Mouse (Mus musculus): Measurements from ENCODE around the gene Rhod. TPM values are rescaled to one million over a fixed set of nuclear protein-coding genes. Genes with fewer than 3 reads are reported as not detected.
"Not testable (repeated sequence)": the region's sequence is repeated elsewhere in the genome, so short reads cannot be mapped to it uniquely, and the experiment has no call there.

The Rhod gene
- polyA plus RNA-seq, 2 experiments, result 33.8 to 44.2 TPM

DNA sequence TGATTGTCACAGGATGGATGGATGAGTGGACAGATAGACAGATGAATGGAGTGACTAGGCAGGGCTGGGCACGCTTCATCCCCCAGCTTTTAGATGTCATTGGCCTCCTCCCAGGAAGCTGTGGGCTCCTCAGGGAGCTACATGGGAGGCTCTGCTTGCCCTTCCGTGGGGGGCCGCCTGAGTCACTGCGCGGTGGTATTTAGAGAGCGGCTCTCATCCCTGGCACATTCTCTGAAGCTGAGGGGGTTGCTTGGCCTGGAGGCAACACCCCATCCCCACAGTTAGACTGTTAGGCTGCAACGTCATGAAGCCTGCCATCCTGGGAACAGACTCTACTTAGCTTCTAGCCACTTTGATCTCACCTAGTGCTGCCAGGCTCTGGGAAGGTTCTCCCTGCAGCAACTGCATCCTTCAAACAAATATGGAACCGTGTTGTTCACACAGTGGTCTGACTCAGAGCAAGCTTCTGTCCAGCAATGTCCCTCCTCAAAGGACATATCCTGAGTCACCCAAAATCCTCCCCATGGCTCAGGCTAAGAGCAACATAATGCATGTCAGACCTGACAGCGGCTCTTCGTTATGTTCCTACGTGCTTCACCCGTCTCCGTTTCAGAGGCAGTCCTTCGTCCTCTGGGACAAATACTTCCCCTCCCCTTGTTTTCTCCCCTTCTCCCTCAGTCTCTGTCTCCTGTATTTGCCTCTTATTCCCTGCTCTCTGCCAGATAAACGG, 16.0 kb upstream of the Rhod start:
- H3K4me3 ChIP-seq (replicated peaks; ENCODE audit: low read length), result no peak overlapping the region
- 79% methylated on average over 15 of the region's 15 CpGs for WGBS
- DNase-seq (ENCODE audit: low spot score) (no peak), ATAC-seq (ENCODE audit: low FRiP score, low read depth) (no peak)
- H3K9ac ChIP-seq (ENCODE audit: low read depth, low read length, severe bottlenecking), result no peak overlapping the region
- TF ChIP-seq POLR2A (IDR thresholded peaks at IDR 0.05; ENCODE audit: borderline replicate concordance, extremely low read depth, insufficient read depth, insufficient read length), result no peak
- H3K27me3 ChIP-seq (ENCODE audit: control insufficient read depth, insufficient read depth, low read length), result no peaks in the 10 kb centered on the region
- H3K27ac ChIP-seq (replicated peaks; ENCODE audit: low read depth, low read length), result no peak overlapping the region
- no peaks in the 10 kb centered on the region for H3K36me3 ChIP-seq (ENCODE audit: control insufficient read depth, insufficient read depth, low read length)
- H3K4me1 ChIP-seq (ENCODE audit: control insufficient read depth, insufficient read depth, low read length), result no peaks in the 10 kb centered on the region
- no peaks in the 10 kb centered on the region for H3K9me3 ChIP-seq (ENCODE audit: control insufficient read depth, low read length)
- H3K4me2 ChIP-seq (replicated peaks; ENCODE audit: low read depth, low read length, severe bottlenecking), result no peak overlapping the region

DNA sequence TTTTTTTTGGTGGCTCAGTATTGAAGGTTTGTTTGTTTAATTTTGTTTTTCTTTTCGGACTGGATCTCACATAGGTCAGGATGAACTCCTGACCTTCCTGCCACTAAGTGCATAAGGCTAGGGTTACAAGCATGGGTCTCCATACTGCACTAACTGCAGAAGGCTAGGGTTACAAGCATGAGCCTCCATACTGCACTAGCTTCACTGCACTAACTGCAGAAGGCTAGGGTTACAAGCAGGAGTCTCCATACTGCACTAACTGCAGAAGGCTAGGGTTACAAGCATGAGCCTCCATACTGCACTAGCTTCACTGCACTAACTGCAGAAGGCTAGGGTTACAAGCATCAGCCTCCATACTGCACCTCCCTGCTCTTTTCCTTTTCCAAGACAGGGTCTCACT, 14.8 kb upstream of the Rhod start:
- DNase-seq (ENCODE audit: low spot score); H3K4me3 ChIP-seq (replicated peaks; ENCODE audit: low read length); H3K9ac ChIP-seq (ENCODE audit: low read depth, low read length, severe bottlenecking); H3K27ac ChIP-seq (replicated peaks; ENCODE audit: low read depth, low read length); ATAC-seq (ENCODE audit: low FRiP score, low read depth); H3K4me2 ChIP-seq (replicated peaks; ENCODE audit: low read depth, low read length, severe bottlenecking); H3K9me3 ChIP-seq (ENCODE audit: control insufficient read depth, low read length); H3K36me3 ChIP-seq (ENCODE audit: control insufficient read depth, insufficient read depth, low read length); H3K4me1 ChIP-seq (ENCODE audit: control insufficient read depth, insufficient read depth, low read length); H3K27me3 ChIP-seq (ENCODE audit: control insufficient read depth, insufficient read depth, low read length): not testable (repeated sequence)
- WGBS, result 6% methylated on average over 1 of the region's 1 CpGs

GRCm38 (mm10) chr19:4452525-4452924, 13.3 kb upstream of the Rhod start:
- no peak for ATAC-seq (ENCODE audit: low FRiP score, low read depth)
- no peak overlapping the region for H3K4me2 ChIP-seq (replicated peaks; ENCODE audit: low read depth, low read length, severe bottlenecking)
- no peaks in the 10 kb centered on the region for H3K36me3 ChIP-seq (ENCODE audit: control insufficient read depth, insufficient read depth, low read length)
- DNase-seq (ENCODE audit: low spot score), result no peak
- 30% methylated on average over 4 of the region's 4 CpGs for WGBS
- H3K9ac ChIP-seq (ENCODE audit: low read depth, low read length, severe bottlenecking), result 0 out of 2 replicates have a peak overlapping the region, but pooled peaks have one; percentile 28
- no peak overlapping the region for H3K4me3 ChIP-seq (replicated peaks; ENCODE audit: low read length)
- TF ChIP-seq POLR2A (IDR thresholded peaks at IDR 0.05; ENCODE audit: borderline replicate concordance, extremely low read depth, insufficient read depth, insufficient read length), result no peak
- H3K9me3 ChIP-seq (ENCODE audit: control insufficient read depth, low read length), result no peaks in the 10 kb centered on the region
- H3K4me1 ChIP-seq (ENCODE audit: control insufficient read depth, insufficient read depth, low read length), result no peaks in the 10 kb centered on the region
- no peaks in the 10 kb centered on the region for H3K27me3 ChIP-seq (ENCODE audit: control insufficient read depth, insufficient read depth, low read length)
- H3K27ac ChIP-seq (replicated peaks; ENCODE audit: low read depth, low read length), result no peak overlapping the region

DNA sequence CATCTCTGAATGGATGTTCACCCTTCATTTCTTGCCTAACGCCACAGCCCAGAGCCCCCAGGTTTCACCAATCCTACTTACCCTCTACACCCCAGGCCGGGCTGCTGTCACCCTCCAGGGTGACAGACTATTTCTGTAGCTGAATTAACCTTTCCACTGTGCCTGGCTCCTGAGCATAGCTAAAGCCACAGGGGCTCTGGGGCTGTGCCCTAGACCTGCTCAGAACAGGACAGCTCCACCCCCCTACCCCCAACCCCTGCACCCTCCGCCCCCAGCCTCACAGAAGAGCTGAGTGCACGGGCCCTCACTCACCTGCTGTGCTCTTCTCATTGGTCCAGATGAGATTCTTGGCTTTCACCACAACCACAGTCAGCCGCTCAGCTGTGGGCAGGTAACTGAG, 12.7 kb upstream of the Rhod start:
- no peak overlapping the region for H3K4me3 ChIP-seq (replicated peaks; ENCODE audit: low read length)
- no peaks in the 10 kb centered on the region for H3K27me3 ChIP-seq (ENCODE audit: control insufficient read depth, insufficient read depth, low read length)
- 33% methylated on average over 5 of the region's 5 CpGs for WGBS
- H3K36me3 ChIP-seq (ENCODE audit: control insufficient read depth, insufficient read depth, low read length), result no peaks in the 10 kb centered on the region
- no peaks in the 10 kb centered on the region for H3K9me3 ChIP-seq (ENCODE audit: control insufficient read depth, low read length)
- no peak for TF ChIP-seq POLR2A (IDR thresholded peaks at IDR 0.05; ENCODE audit: borderline replicate concordance, extremely low read depth, insufficient read depth, insufficient read length)
- H3K27ac ChIP-seq (replicated peaks; ENCODE audit: low read depth, low read length), result no peak overlapping the region
- DNase-seq (ENCODE audit: low spot score), result no peak
- no peak overlapping the region for H3K4me2 ChIP-seq (replicated peaks; ENCODE audit: low read depth, low read length, severe bottlenecking)
- no peak for ATAC-seq (ENCODE audit: low FRiP score, low read depth)
- H3K9ac ChIP-seq (ENCODE audit: low read depth, low read length, severe bottlenecking), result 0 out of 2 replicates have a peak overlapping the region, but pooled peaks have one; percentile 28
- H3K4me1 ChIP-seq (ENCODE audit: control insufficient read depth, insufficient read depth, low read length), result no peaks in the 10 kb centered on the region

DNA sequence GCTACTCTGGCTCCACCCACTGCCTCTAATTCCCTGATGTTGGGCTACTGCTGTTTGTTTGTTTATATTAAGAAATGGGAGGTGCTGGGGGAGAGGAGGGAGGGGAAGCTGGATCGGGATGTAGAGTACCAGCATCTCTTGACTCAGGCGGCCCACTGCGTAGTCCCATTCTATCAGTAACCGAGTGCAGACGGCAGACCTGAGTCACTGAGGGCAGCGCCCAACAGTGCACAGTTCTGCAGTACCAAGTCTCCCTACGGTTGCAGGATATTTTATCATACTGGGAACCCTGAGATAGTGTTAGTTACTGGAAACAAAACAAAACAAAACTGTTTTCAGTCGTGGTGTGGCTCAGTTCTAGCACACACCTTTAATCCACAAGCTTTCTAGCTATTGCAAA, 11.9 kb upstream of the Rhod start:
- Histone ChIP-seq H3K27me3 (ENCODE audit: control insufficient read depth, insufficient read depth, low read length) (no peaks in the 10 kb centered on the region), H3K4me2 (replicated peaks; ENCODE audit: low read depth, low read length, severe bottlenecking) (no peak overlapping the region), H3K9me3 (ENCODE audit: control insufficient read depth, low read length) (no peaks in the 10 kb centered on the region), H3K36me3 (ENCODE audit: control insufficient read depth, insufficient read depth, low read length) (no peaks in the 10 kb centered on the region), H3K9ac (ENCODE audit: low read depth, low read length, severe bottlenecking) (no peak overlapping the region), H3K27ac (replicated peaks; ENCODE audit: low read depth, low read length) (no peak overlapping the region), H3K4me3 (replicated peaks; ENCODE audit: low read length) (no peak overlapping the region), H3K4me1 (ENCODE audit: control insufficient read depth, insufficient read depth, low read length) (no peaks in the 10 kb centered on the region)
- ATAC-seq (ENCODE audit: low FRiP score, low read depth) (no peak), DNase-seq (ENCODE audit: low spot score) (no peak)
- WGBS, result 63% methylated on average over 8 of the region's 8 CpGs
- TF ChIP-seq POLR2A (IDR thresholded peaks at IDR 0.05; ENCODE audit: borderline replicate concordance, extremely low read depth, insufficient read depth, insufficient read length), result no peak
